Mouse (Mus musculus): ENCODE data around the gene Tmem11. TPM values are rescaled to one million over a fixed set of nuclear protein-coding genes. Genes with fewer than 3 reads are reported as not detected.

Tmem11 gene
- polyA plus RNA-seq (2021; fragmentation: Nextera tagmentation) = 34.3 and 35.0 TPM in 2 replicates
- long read RNA-seq, experiment 1, transcript Tmem11-201 (2 exons, 1,457 nt) = major isoform, 27 of 38 reads
- long read RNA-seq, experiment 1, partial matches to known transcripts = 4 of 38 reads
- long read RNA-seq, experiment 1, other reads (novel, unspliced or antisense) = 5 of 38 reads
- long read RNA-seq, experiment 2, transcript Tmem11-201 (2 exons, 1,457 nt) = major isoform, 28 of 31 reads
- long read RNA-seq, experiment 2, partial matches to known transcripts = 0 of 31 reads
- long read RNA-seq, experiment 2, other reads (novel, unspliced or antisense) = 0 of 31 reads

DNA sequence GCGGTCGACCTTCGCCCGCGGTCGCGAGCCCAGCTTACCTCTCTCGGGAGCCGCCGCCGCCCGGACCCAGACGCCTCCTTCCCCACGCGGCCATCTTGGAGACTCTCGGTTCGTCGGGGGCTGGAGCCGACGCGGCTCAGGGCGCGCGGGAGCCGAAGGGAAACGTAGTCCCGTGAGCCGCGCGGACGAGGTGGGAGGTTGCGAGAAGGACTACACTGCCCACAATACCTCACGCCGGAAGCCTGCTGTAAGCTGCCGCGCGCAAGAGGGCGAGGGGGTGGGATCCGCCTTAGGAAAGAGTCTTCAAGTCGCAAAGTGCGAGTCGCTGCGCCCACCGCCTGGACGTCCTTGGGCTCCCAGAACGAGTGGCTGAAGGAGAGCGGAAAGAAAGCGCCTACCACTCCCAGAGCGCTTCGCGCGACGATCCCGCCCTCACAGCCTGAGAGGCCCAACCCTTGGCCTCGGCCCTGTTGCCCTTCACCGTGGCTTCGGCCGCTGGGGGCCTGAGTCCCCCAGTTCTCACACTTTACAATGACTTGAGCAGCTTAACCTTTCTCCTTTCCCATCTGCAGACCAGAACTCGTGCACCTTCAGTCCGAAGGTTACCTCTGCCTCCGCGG lies at the start of gene Tmem11:
TSS of gene Tmem11 (minus strand) at position 598 of the 620 bp plus-strand sequence.

DNA sequence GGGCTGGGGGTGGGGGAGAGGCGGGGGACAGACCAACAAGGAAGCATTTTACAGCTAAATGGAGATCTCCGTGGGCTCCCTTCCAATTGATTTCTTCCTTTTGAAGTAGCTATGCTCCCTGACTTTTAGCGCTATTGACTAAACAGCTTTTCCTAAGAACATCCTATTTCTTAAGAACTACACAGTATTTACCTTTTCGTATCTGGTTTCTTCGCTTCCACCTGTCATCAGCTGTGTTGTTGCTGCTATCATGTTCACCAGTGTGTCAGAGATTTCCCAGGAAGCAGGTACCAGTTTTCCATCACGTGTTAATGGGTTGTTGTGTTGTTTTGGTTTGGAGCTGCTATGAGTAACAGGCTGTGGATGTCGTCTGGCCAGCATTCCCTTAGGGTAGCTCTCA lies 35.4 kb upstream of the Tmem11 start, which contains the start of gene Natd1:
TSS of gene Natd1 (minus strand) at position 260 of the 400 bp plus-strand sequence.

DNA sequence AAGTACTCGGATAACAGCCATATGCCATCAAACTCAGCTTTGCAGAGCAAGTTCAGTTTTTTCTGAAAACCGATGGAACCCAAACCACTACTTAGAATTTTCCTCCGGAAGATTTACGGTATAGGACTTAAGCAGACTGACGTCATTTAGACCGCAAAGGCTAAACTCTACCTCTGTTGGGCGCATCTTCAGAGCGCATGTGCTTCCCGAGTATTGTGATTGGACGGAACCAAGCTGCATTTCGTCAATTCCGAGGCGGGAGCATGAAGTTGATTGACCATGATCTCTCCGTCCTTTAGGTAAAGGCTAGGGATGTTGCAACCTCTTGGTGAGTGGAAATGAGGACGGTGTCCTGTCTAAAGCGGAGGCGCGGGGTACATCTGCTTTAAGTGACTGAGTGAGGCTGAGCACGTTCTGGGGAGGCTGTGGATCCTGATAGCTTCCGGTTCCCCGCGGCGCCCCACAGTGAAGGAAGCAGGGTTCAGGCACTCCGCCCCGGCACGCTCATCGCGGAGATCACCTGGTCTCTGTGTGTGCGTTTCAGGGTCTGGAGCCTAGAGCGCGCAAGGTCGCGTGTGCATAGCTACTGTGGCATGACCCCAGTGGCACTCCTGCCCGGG lies 48.5 kb downstream of the Tmem11 start, which contains the start of gene Dhrs7b:
TSS of gene Dhrs7b (plus strand) at position 199 of the 620 bp plus-strand sequence.

Other genes starting within 250 kb of the Tmem11 start
- gene Llgl1, start 179.5 kb downstream of the Tmem11 start, polyA plus RNA-seq (2021; fragmentation: Nextera tagmentation) = 16.5 and 17.0 TPM in 2 replicates
- gene Flii, start 152.0 kb downstream of the Tmem11 start, polyA plus RNA-seq (2021; fragmentation: Nextera tagmentation) = 33.5 and 36.2 TPM in 2 replicates
- 4.6 and 5.4 TPM in 2 replicates for gene Mief2, start 150.9 kb downstream of the Tmem11 start, polyA plus RNA-seq (2021; fragmentation: Nextera tagmentation)
- gene Top3a, start 101.9 kb downstream of the Tmem11 start, polyA plus RNA-seq (2021; fragmentation: Nextera tagmentation) = 2.3 and 2.5 TPM in 2 replicates
- 7.0 and 8.6 TPM in 2 replicates for gene Smcr8, start 101.7 kb downstream of the Tmem11 start, polyA plus RNA-seq (2021; fragmentation: Nextera tagmentation)
- 3.1 and 3.3 TPM in 2 replicates for gene Shmt1, start 67.6 kb downstream of the Tmem11 start, polyA plus RNA-seq (2021; fragmentation: Nextera tagmentation)
- 40.1 and 40.4 TPM in 2 replicates for gene Dhrs7b, start 48.6 kb downstream of the Tmem11 start, polyA plus RNA-seq (2021; fragmentation: Nextera tagmentation)
- 7.5 and 13.0 TPM in 2 replicates for gene Natd1, start 35.5 kb upstream of the Tmem11 start, polyA plus RNA-seq (2021; fragmentation: Nextera tagmentation)
- 11.5 and 14.0 TPM in 2 replicates for gene Map2k3, start 52.8 kb upstream of the Tmem11 start, polyA plus RNA-seq (2021; fragmentation: Nextera tagmentation)
- 1.2 and 1.8 TPM in 2 replicates for gene Kcnj12, start 143.3 kb upstream of the Tmem11 start, polyA plus RNA-seq (2021; fragmentation: Nextera tagmentation)
- gene Tnfrsf13b, start 247.5 kb upstream of the Tmem11 start, polyA plus RNA-seq (2021; fragmentation: Nextera tagmentation) = 3.0 and 3.4 TPM in 2 replicates

Measured in layer of hippocampus, adult 6 months (tissue).